ENCODE assay signal across 26 mouse cellular contexts in the genomic region with DNA sequence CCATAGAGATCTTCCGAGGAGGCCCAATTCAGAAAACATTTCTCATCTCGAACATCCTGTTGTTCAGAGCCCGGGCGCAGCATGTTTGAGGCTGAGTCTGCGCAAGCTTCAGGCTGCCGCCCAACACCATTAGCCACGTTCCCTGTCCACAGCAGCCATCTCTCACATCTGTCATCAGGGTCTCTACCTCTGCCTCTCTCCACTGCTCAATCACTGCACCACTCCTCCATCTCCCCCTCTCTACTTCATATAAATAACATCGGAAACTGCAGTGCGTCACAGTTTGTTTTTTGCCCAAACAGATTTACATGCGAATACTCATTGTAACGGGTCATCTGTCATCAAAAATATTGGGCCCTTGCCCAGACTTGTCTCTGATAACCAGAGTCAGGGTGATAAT. TPM values are rescaled to one million over a fixed set of nuclear protein-coding genes. Genes with fewer than 3 reads are reported as not detected.
A peak's percentile ranks its signal among the peaks of the same experiment; 100 is the strongest.
DNase-seq lines count a peak whose midpoint lies in the region; ATAC-seq and TF ChIP-seq lines count a peak whose summit lies in the region.
"Had no signal": no experiment of that assay in that cellular context is flagged by ENCODE, and none has a peak within 500 bp of the region (broad histone marks: within the 10 kb centered on the region; RNA-seq: fewer than 3 reads in every experiment).

No protein-coding gene starts in this region.

- no peak for DNase-seq in forebrain, embryonic 11.5 days (ENCODE audit: low spot score)
- DNase-seq in heart, postnatal 10 days: peak; percentile 38
- DNase-seq in heart, adult 2 months: no peak
- peak; percentile 41 for DNase-seq in lung, postnatal 10 days
- DNase-seq in lung, postnatal 25 days (ENCODE audit: low spot score): no peak
- no peak for DNase-seq in embryo, embryonic 10 days (ENCODE audit: low spot score)
- DNase-seq: adrenal gland, postnatal 10 days; cerebellum, adult 9-10 months; gastrocnemius, postnatal 14 days; heart, adult 11 months; kidney, adult 2 months; layer of hippocampus, adult 9-11 months; liver, embryonic 13.5 days; right cerebral cortex, postnatal 14 days; thymus, adult 2 months; thymus, postnatal 4 days had no signal

- H3K9ac ChIP-seq in forebrain, embryonic 13.5 days: 0 out of 2 replicates have a peak overlapping the region, but pooled peaks have one; percentile 8
- H3K9ac ChIP-seq in forebrain, embryonic 11.5 days (ENCODE audit: low read length): no peak overlapping the region
- H3K9ac ChIP-seq in heart, adult 2 months (ENCODE audit: low read depth, low read length): no peak overlapping the region
- H3K9ac ChIP-seq: forebrain, embryonic 12.5 days; hindbrain, embryonic 14.5 days; liver, embryonic 13.5 days; midbrain, embryonic 15.5 days; neural tube, embryonic 12.5 days had no signal

- no peak for ATAC-seq in forebrain, embryonic 13.5 days
- no peak for ATAC-seq in forebrain, embryonic 11.5 days (replicated peaks; ENCODE audit: low FRiP score)
- ATAC-seq: CD4-positive, CD25-positive, alpha-beta regulatory T cell, adult 4 months; midbrain, embryonic 15.5 days had no signal

- no peaks in the 10 kb centered on the region for H3K9me3 ChIP-seq in forebrain, embryonic 13.5 days (replicated peaks)
- H3K9me3 ChIP-seq in forebrain, embryonic 11.5 days (ENCODE audit: control insufficient read depth, low read length): no peaks in the 10 kb centered on the region
- H3K9me3 ChIP-seq: forebrain, embryonic 12.5 days; liver, embryonic 13.5 days; midbrain, embryonic 15.5 days; neural tube, embryonic 12.5 days had no signal

- no peaks in the 10 kb centered on the region for H3K27me3 ChIP-seq in forebrain, embryonic 13.5 days
- no peaks in the 10 kb centered on the region for H3K27me3 ChIP-seq in forebrain, embryonic 11.5 days (ENCODE audit: control insufficient read depth, insufficient read depth, low read length)
- H3K27me3 ChIP-seq in heart, adult 2 months (ENCODE audit: control insufficient read depth, insufficient read depth, low read length): no peaks in the 10 kb centered on the region
- H3K27me3 ChIP-seq: forebrain, embryonic 12.5 days; liver, embryonic 13.5 days; midbrain, embryonic 15.5 days; neural tube, embryonic 12.5 days had no signal

- no peak overlapping the region for H3K27ac ChIP-seq in forebrain, embryonic 13.5 days
- no peak overlapping the region for H3K27ac ChIP-seq in forebrain, embryonic 11.5 days (ENCODE audit: low read depth, low read length)
- H3K27ac ChIP-seq in heart, adult 2 months: no peak overlapping the region
- H3K27ac ChIP-seq: forebrain, embryonic 12.5 days; hindbrain, embryonic 14.5 days; kidney, postnatal 0 days; left cerebral cortex, adult 2 months; liver, embryonic 13.5 days; macrophage; midbrain, embryonic 15.5 days; neural tube, embryonic 12.5 days; stomach, postnatal 0 days had no signal

- 89% methylated on average over 11 of the region's 11 CpGs for WGBS in forebrain, embryonic 13.5 days
- 97% methylated on average over 11 of the region's 11 CpGs for WGBS in forebrain, embryonic 11.5 days
- WGBS in heart, adult 2 months: 54% methylated on average over 11 of the region's 11 CpGs

- no peak for TF ChIP-seq POLR2A in heart, adult 2 months (IDR thresholded peaks at IDR 0.05; ENCODE audit: insufficient read depth, low read depth, low read length)

- peaks cover 3% of the 10 kb centered on the region; the same call in 1 of the 2 replicates for H3K4me1 ChIP-seq in forebrain, embryonic 13.5 days
- H3K4me1 ChIP-seq in forebrain, embryonic 11.5 days (replicated peaks; ENCODE audit: control insufficient read depth, insufficient read depth, low read length): no peaks in the 10 kb centered on the region
- H3K4me1 ChIP-seq in heart, adult 2 months (ENCODE audit: control insufficient read depth, insufficient read depth, low read length): no peaks in the 10 kb centered on the region
- H3K4me1 ChIP-seq: forebrain, embryonic 12.5 days; liver, embryonic 13.5 days; midbrain, embryonic 15.5 days; neural tube, embryonic 12.5 days had no signal

- peaks cover 41% of the 10 kb centered on the region for H3K36me3 ChIP-seq in forebrain, embryonic 13.5 days (ENCODE audit: poor library complexity, severe bottlenecking)
- no peaks in the 10 kb centered on the region for H3K36me3 ChIP-seq in forebrain, embryonic 11.5 days (ENCODE audit: control insufficient read depth, insufficient read depth, low read length)
- no peaks in the 10 kb centered on the region for H3K36me3 ChIP-seq in heart, adult 2 months (ENCODE audit: control insufficient read depth, insufficient read depth, low read length)

- no peak overlapping the region for H3K4me3 ChIP-seq in forebrain, embryonic 13.5 days
- H3K4me3 ChIP-seq in forebrain, embryonic 11.5 days (ENCODE audit: low read depth, low read length): no peak overlapping the region
- H3K4me3 ChIP-seq in heart, adult 2 months: no peak overlapping the region
- H3K4me3 ChIP-seq: forebrain, embryonic 12.5 days; left cerebral cortex, adult 2 months; liver, embryonic 13.5 days; midbrain, embryonic 15.5 days; neural tube, embryonic 12.5 days had no signal

- H3K79me2 ChIP-seq in heart, adult 2 months (replicated peaks; ENCODE audit: control insufficient read depth, insufficient read depth, low read length): no peaks in the 10 kb centered on the region

- no peak overlapping the region for H3K4me2 ChIP-seq in forebrain, embryonic 13.5 days
- no peak overlapping the region for H3K4me2 ChIP-seq in forebrain, embryonic 11.5 days (ENCODE audit: low read depth, low read length, severe bottlenecking)
- H3K4me2 ChIP-seq: forebrain, embryonic 12.5 days; hindbrain, embryonic 14.5 days; liver, embryonic 13.5 days; midbrain, embryonic 15.5 days; neural tube, embryonic 12.5 days had no signal

- no peak for TF ChIP-seq EP300 in heart, adult 2 months (IDR thresholded peaks at IDR 0.05; ENCODE audit: insufficient read depth, low read depth, low read length)

- intact Hi-C loops in heart, postnatal 10 days (cut with DNase I): no loop called here
- intact Hi-C loops in heart, adult 2 months (cut with DNase I): no loop called here

- no peak for TF ChIP-seq CTCF in heart, adult 2 months (IDR thresholded peaks at IDR 0.05)

RNA-seq across cellular contexts. Expression of gene Zfp74, which starts 12.9 kb away (rescaled TPM):
- 16.6 TPM in 2 replicates for polyA plus RNA-seq in forebrain, embryonic 13.5 days (2015; fragmentation: Nextera tagmentation; extraction: Ambion mirVana)
- 13.1 and 13.2 TPM in 2 replicates for polyA plus RNA-seq in forebrain, embryonic 11.5 days (2014; fragmentation: Nextera tagmentation; extraction: Ambion mirVana)
- total RNA-seq in heart, postnatal 10 days (2021): 1 to 10 TPM; 8.3 to 8.9 TPM
- 1 to 10 TPM; 6.2 to 6.8 TPM for total RNA-seq in heart, adult 2 months (2021)
- polyA plus RNA-seq in heart, adult 2 months (2012; rRNA removed): 2.5 and 5.9 TPM in 2 replicates

RNA-seq across cellular contexts. Expression of gene Zfp383, which starts 33.0 kb away (rescaled TPM):
- 7.2 and 7.5 TPM in 2 replicates for polyA plus RNA-seq in forebrain, embryonic 13.5 days (2015; fragmentation: Nextera tagmentation; extraction: Ambion mirVana)
- polyA plus RNA-seq in forebrain, embryonic 11.5 days (2014; fragmentation: Nextera tagmentation; extraction: Ambion mirVana): 7.5 and 7.9 TPM in 2 replicates
- 10 to 100 TPM in 1 of 2 experiments, 1 to 10 TPM in 1; 7.6 to 10.3 TPM for total RNA-seq in heart, postnatal 10 days (2021)
- total RNA-seq in heart, adult 2 months (2021): 1 to 10 TPM; 5.5 to 6.3 TPM
- polyA plus RNA-seq in heart, adult 2 months (2012; rRNA removed): 2.4 and 5.0 TPM in 2 replicates

RNA-seq across cellular contexts. Expression of gene Zfp27, which starts 34.7 kb away (rescaled TPM):
- 13.7 and 15.5 TPM in 2 replicates for polyA plus RNA-seq in forebrain, embryonic 13.5 days (2015; fragmentation: Nextera tagmentation; extraction: Ambion mirVana)
- 12.4 and 13.7 TPM in 2 replicates for polyA plus RNA-seq in forebrain, embryonic 11.5 days (2014; fragmentation: Nextera tagmentation; extraction: Ambion mirVana)
- total RNA-seq in heart, postnatal 10 days (2021): 10 to 100 TPM; 10.0 to 11.2 TPM
- total RNA-seq in heart, adult 2 months (2021): 1 to 10 TPM; 7.3 to 8.4 TPM
- 3.6 and 6.4 TPM in 2 replicates for polyA plus RNA-seq in heart, adult 2 months (2012; rRNA removed)

RNA-seq across cellular contexts. Expression of gene Zfp568, which starts 42.7 kb away (rescaled TPM):
- 5.7 and 6.0 TPM in 2 replicates for polyA plus RNA-seq in forebrain, embryonic 13.5 days (2015; fragmentation: Nextera tagmentation; extraction: Ambion mirVana)
- polyA plus RNA-seq in forebrain, embryonic 11.5 days (2014; fragmentation: Nextera tagmentation; extraction: Ambion mirVana): 13.6 and 15.3 TPM in 2 replicates
- 10 to 100 TPM; 46.7 to 53.1 TPM for total RNA-seq in heart, postnatal 10 days (2021)
- total RNA-seq in heart, adult 2 months (2021): 10 to 100 TPM; 19.6 to 28.1 TPM
- 5.6 and 12.5 TPM in 2 replicates for polyA plus RNA-seq in heart, adult 2 months (2012; rRNA removed)

Comparison
In these comparisons a context has a peak if more than half of its experiments do, and no peak if none do; other contexts are left out.
1. DNase-seq: peak in heart, postnatal 10 days (2 of 2) and lung, postnatal 10 days (single experiment); none in forebrain, embryonic 11.5 days (single experiment), heart, adult 2 months (0 of 2), lung, postnatal 25 days (single experiment) and embryo, embryonic 10 days (single experiment).